Mouse (Mus musculus): ENCODE measurements around the gene Gemin2. TPM values are rescaled to one million over a fixed set of nuclear protein-coding genes. Genes with fewer than 3 reads are reported as not detected.
"Not testable (repeated sequence)": the region's sequence is repeated elsewhere in the genome, so short reads cannot be mapped to it uniquely, and the experiment has no call there.

Gemin2 gene
- total RNA-seq, 2 experiments from 2014 or later: 8.0 to 9.8 TPM

GRCm38 (mm10) chr12:59058242-59058641, 45.0 kb downstream of the Gemin2 start:
- DNase-seq: not testable (repeated sequence)

- no peak for DNase-seq
Measured at GRCm38 (mm10) chr12:59060322-59060721, 47.1 kb downstream of the Gemin2 start.

- peak; percentile 83 to 87 for DNase-seq
Measured at GRCm38 (mm10) chr12:59060993-59061595, 47.9 kb downstream of the Gemin2 start, which contains the start of gene Trappc6b. Gene Trappc6b (minus strand): TSS chr12:59061472.

- DNase-seq: no peak
Measured at GRCm38 (mm10) chr12:59064837-59065236, 51.6 kb downstream of the Gemin2 start.

- no peak for DNase-seq
Measured at GRCm38 (mm10) chr12:59065776-59066175, 52.6 kb downstream of the Gemin2 start.

- DNase-seq: peak; percentile 98 to 99
Measured at GRCm38 (mm10) chr12:59066448-59067077, 53.4 kb downstream of the Gemin2 start, which contains the start of gene Pnn. Gene Pnn (plus strand): TSS chr12:59066884.

- DNase-seq: peak in 1 of 2 experiments; percentile 59
Measured at GRCm38 (mm10) chr12:59067095-59067494, 53.9 kb downstream of the Gemin2 start.

- no peak for DNase-seq
Measured at GRCm38 (mm10) chr12:59068791-59069190, 55.6 kb downstream of the Gemin2 start.

- DNase-seq: no peak
Measured at GRCm38 (mm10) chr12:59072286-59072685, 59.1 kb downstream of the Gemin2 start.

- DNase-seq: no peak
Measured at GRCm38 (mm10) chr12:59074052-59074451, 60.9 kb downstream of the Gemin2 start.

- DNase-seq: peak in 1 of 2 experiments; percentile 14
Measured at GRCm38 (mm10) chr12:59076996-59077395, 63.8 kb downstream of the Gemin2 start.

- DNase-seq: no peak
Measured at GRCm38 (mm10) chr12:59077883-59078282, 64.7 kb downstream of the Gemin2 start.

Other genes starting within 250 kb of the Gemin2 start
- gene Sec23a, start 1.4 kb upstream of the Gemin2 start, total RNA-seq (2021): 10 to 100 TPM; 40.3 to 51.1 TPM
- 100 to 1,000 TPM in 1 of 2 experiments, 10 to 100 TPM in 1; 90.7 to 112 TPM for gene Trappc6b, start 48.1 kb downstream of the Gemin2 start, total RNA-seq (2021)
- gene Pnn, start 53.5 kb downstream of the Gemin2 start, total RNA-seq (2021): 10 to 100 TPM; 40.4 to 45.5 TPM
- 100 to 1,000 TPM; 107 to 159 TPM for gene Mia2, start 82.4 kb downstream of the Gemin2 start, total RNA-seq (2021)
- gene Fbxo33, start 206.3 kb downstream of the Gemin2 start, total RNA-seq (2021): 10 to 100 TPM; 39.8 to 49.4 TPM